Mouse (Mus musculus) kidney, embryonic 16.5 days (tissue): ENCODE measurements at regions not wholly inside any gene's neighbourhood (a gene's known extent, or its start where the extent isn't known, plus 50 kb on each side); places are given as distances from the start of the nearest gene placed in this dataset.

Experiments
- ATAC-seq: fragments of 200-750 bp; cut with Nextera tagmentation; 2 replicates; pipeline ENCODE4 v1.8.0; 2017; ENCODE audit warnings: moderate TSS enrichment; ENCODE audit not compliant: low FRiP score, low TSS enrichment
- H3K27ac ChIP-seq: fragments of 300-500 bp; sonication (generic); 2 replicates; pipeline ENCODE4 v1.5.1; 2014; ENCODE audit warnings: low read length
- H3K27me3 ChIP-seq: fragments of 300-500 bp; sonication (generic); 2 replicates; pipeline ENCODE4 v1.6.1; 2014; ENCODE audit warnings: low read length, control low read depth, mixed read lengths; ENCODE audit not compliant: insufficient read depth
- H3K36me3 ChIP-seq: fragments of 300-500 bp; sonication (generic); 2 replicates; pipeline ENCODE4 v1.6.1; 2014; ENCODE audit warnings: low read length, control low read depth, mixed read lengths; ENCODE audit not compliant: insufficient read depth
- H3K4me1 ChIP-seq: fragments of 300-500 bp; sonication (generic); 2 replicates; pipeline ENCODE4 v1.6.1; 2014; ENCODE audit warnings: low read length, control low read depth, mixed read lengths; ENCODE audit not compliant: insufficient read depth
- H3K4me2 ChIP-seq: fragments of 300-500 bp; sonication (generic); replicated peaks from 2 replicates; pipeline ENCODE4 v1.6.1; 2014; ENCODE audit warnings: low read depth, low read length
- H3K4me3 ChIP-seq: fragments of 300-500 bp; sonication (generic); 2 replicates; pipeline ENCODE4 v1.5.1; 2014; ENCODE audit warnings: mild to moderate bottlenecking, low read length
- H3K9ac ChIP-seq: fragments of 300-500 bp; sonication (generic); replicated peaks from 2 replicates; pipeline ENCODE4 v1.6.1; 2014; ENCODE audit warnings: low read length
- H3K9me3 ChIP-seq: fragments of 300-500 bp; sonication (generic); 2 replicates; pipeline ENCODE4 v1.6.1; 2016; ENCODE audit warnings: low read length, control low read depth
- WGBS: fragments of 180-500 bp; shearing (Covaris S2); extraction: QIAGEN DNeasy Blood & Tissue Kit; methylation state at CpG from one replicate; pipeline ENCODE4 v1.1.7; 2014; 5-methylcytosine and 5-hydroxymethylcytosine counted together

DNA sequence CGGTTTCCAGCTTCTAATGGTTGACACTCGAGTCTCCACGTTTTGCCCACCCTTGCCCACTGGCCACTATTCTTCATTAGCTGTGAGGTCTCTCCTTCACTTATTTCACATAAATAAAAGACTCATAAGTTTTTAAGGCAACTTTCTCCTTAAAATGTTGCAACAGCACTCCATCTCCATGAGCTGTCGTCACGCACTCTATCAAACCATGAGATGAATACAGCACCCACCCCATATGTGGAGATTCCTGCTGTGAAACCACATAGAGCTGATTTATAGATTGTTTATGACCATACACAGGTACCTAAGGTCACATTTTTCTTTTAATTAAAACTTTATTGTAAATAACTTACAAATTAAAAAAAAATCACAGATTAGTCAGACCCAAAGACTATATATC lies 117.5 kb upstream of the Qrfpr start:
- Histone ChIP-seq H3K9ac (no peak overlapping the region), H3K4me1 (no peaks in the 10 kb centered on the region), H3K27ac (no peak overlapping the region), H3K36me3 (no peaks in the 10 kb centered on the region), H3K4me3 (no peak overlapping the region), H3K4me2 (no peak overlapping the region), H3K27me3 (no peaks in the 10 kb centered on the region), H3K9me3 (no peaks in the 10 kb centered on the region)
- WGBS = 89% methylated on average over 5 of the region's 5 CpGs
- ATAC-seq = no peak

DNA sequence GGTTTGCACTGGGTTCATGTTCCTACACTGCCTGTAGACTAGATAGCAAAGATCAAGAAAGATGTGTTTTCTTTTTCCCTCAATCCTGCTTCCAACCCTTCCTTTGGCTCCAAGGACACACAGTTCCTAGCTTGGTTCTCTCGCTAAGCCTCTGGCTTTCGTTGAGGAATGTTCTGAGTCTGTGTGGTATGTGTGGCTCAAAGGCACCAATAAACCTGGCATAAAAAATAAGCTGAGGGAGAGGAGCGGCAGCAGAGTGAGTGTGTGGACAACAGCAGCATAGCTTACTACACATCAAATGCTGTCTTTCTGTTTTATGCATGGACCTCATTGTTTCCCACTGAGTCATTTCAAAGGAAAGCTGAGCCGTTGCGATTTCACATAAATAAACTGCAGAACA lies 112.2 kb upstream of the Qrfpr start:
- no peak for ATAC-seq
- WGBS = 75% methylated on average over 5 of the region's 5 CpGs
- no peaks in the 10 kb centered on the region for H3K27me3 ChIP-seq

DNA sequence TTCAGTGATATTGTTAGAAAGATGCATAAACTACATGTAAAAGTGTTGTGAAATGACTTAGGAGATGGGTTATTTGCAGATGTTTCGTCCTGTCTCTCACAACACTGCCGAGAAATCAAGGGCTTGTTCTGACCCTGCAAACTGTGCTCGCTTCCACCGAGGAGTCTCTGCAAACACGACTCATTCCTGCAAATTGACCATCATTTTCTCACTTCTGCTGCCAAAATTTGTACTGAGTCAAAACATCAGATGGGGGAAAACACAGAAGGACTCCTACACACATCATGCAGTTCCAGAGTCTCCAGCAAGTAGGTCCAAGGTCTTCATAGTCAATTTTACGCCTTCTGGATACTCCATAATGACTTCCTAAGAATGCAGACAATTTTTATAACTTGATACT lies 109.9 kb upstream of the Qrfpr start:
- no peaks in the 10 kb centered on the region for H3K27me3 ChIP-seq
- no peak overlapping the region for H3K27ac ChIP-seq
- H3K4me3 ChIP-seq = no peak overlapping the region
- no peaks in the 10 kb centered on the region for H3K9me3 ChIP-seq
- no peak overlapping the region for H3K9ac ChIP-seq
- no peak overlapping the region for H3K4me2 ChIP-seq
- no peak for ATAC-seq
- 85% methylated on average over 6 of the region's 6 CpGs for WGBS
- no peaks in the 10 kb centered on the region for H3K4me1 ChIP-seq
- no peaks in the 10 kb centered on the region for H3K36me3 ChIP-seq

More for the DNA sequence above, 112.2 kb upstream of the Qrfpr start:
- no peak overlapping the region for H3K4me3 ChIP-seq
- H3K4me2 ChIP-seq = no peak overlapping the region
- H3K4me1 ChIP-seq = no peaks in the 10 kb centered on the region
- no peaks in the 10 kb centered on the region for H3K9me3 ChIP-seq
- no peak overlapping the region for H3K27ac ChIP-seq
- no peak overlapping the region for H3K9ac ChIP-seq
- no peaks in the 10 kb centered on the region for H3K36me3 ChIP-seq

DNA sequence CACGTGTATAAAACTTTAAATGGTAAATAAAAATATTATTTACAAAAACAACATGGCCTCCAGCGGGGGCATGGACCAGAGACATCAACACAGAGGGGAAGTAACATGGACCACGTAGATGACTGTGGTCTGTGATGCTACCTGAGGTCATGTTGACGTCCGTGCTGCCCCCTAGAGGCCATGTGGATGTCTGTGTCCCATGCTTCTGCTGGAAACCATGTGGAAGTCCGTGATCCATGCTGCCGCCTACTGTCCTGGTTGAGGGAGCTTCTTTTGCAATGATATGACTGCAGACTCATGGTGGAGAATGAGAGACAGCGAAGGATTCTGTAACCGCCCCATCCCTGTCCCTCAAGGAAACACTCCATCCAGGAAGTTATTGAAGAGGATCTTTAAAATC lies 108.5 kb upstream of the Qrfpr start:
- Histone ChIP-seq H3K36me3 (no peaks in the 10 kb centered on the region), H3K9ac (no peak overlapping the region), H3K4me2 (no peak overlapping the region), H3K9me3 (no peaks in the 10 kb centered on the region), H3K4me3 (no peak overlapping the region), H3K4me1 (no peaks in the 10 kb centered on the region), H3K27ac (no peak overlapping the region), H3K27me3 (no peaks in the 10 kb centered on the region)
- WGBS = 45% methylated on average over 9 of the region's 9 CpGs
- no peak for ATAC-seq

DNA sequence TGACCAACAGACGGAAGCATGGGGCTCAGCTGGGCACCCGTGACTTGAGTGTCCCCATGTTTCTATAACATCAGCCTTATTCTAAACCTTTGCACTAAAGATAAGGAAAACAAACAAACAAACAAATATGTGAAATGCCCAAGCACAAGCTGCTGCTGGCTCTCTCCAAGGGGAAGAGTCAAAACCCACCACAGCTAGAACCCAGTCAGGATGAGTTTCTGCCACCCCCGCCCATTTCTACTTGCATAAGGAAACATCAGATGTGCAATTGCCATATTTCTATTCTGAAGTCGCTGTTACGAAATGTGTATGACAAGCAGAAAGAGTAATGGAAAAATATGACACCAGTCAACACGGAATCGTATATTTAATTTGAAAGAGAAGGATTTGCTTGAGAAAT lies 107.5 kb upstream of the Qrfpr start:
- H3K36me3 ChIP-seq = no peaks in the 10 kb centered on the region
- no peak for ATAC-seq
- H3K27me3 ChIP-seq = no peaks in the 10 kb centered on the region
- H3K27ac ChIP-seq = no peak overlapping the region
- WGBS = 85% methylated on average over 7 of the region's 7 CpGs
- no peaks in the 10 kb centered on the region for H3K9me3 ChIP-seq
- no peaks in the 10 kb centered on the region for H3K4me1 ChIP-seq
- no peak overlapping the region for H3K4me3 ChIP-seq
- no peak overlapping the region for H3K4me2 ChIP-seq
- H3K9ac ChIP-seq = no peak overlapping the region

DNA sequence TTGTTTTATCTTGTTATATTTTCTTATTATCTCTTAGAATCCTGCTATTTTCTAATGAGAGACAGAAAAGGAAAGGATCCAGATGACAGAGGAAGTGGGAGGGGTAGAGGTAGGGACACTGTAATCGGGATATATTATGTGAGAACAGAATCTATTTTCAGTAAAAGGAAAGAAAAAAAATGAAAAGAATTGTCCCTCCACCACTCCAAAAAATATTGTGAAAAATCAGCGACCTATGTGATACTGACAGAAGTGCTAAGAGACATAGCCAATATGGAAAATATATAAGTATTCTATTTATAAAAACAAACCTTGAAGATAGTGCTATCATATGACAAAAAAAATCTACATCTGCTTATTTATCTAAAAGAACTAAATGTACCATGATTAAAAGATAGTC lies 106.8 kb upstream of the Qrfpr start:
- H3K36me3 ChIP-seq = no peaks in the 10 kb centered on the region
- WGBS = 65% methylated on average over 2 of the region's 2 CpGs
- H3K4me1 ChIP-seq = no peaks in the 10 kb centered on the region
- H3K27ac ChIP-seq = no peak overlapping the region
- no peak overlapping the region for H3K4me3 ChIP-seq
- H3K9me3 ChIP-seq = no peaks in the 10 kb centered on the region
- H3K27me3 ChIP-seq = no peaks in the 10 kb centered on the region
- H3K9ac ChIP-seq = no peak overlapping the region
- no peak overlapping the region for H3K4me2 ChIP-seq
- no peak for ATAC-seq

DNA sequence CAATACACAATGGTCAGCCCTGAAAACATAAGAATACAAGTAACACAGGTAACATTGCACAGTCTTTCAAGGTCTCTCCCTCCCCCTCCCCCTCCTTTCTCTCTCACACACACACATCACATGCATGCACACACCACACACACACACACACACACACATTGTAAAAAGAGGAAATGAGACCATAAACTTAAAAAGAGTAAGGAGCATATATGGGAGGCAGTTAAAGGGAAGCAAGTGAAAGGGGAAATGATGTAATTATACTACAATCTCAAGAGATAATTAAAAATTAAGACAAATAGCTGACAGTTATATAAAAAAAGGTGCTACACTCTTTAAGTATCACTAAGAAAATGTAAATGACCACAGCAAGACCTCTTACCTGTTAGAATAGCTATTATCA lies 96.5 kb upstream of the Qrfpr start:
- Histone ChIP-seq H3K4me2 (no peak overlapping the region), H3K9me3 (no peaks in the 10 kb centered on the region), H3K36me3 (no peaks in the 10 kb centered on the region), H3K4me3 (no peak overlapping the region), H3K9ac (no peak overlapping the region), H3K27ac (no peak overlapping the region), H3K27me3 (no peaks in the 10 kb centered on the region), H3K4me1 (no peaks in the 10 kb centered on the region)
- no peak for ATAC-seq

DNA sequence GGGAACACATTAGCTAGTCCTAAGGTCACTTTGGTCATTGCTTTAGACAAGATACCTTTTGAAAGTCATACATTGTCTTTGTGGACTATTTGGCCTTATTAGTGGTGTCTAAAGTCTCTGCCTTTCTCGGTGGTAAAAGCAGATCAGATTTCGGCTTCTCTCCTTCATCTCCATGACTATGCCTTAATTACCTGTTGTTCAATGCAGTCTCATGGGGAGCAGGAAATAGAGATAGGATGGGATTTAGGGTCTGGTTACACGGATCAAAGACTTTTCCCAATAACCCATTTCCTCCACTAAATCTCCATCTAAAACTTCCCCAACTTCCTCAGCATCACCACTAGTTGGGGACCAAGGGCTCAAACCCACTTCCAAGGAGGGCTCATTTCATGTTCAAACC lies 89.2 kb upstream of the Qrfpr start:
- H3K27ac ChIP-seq = no peak overlapping the region
- no peaks in the 10 kb centered on the region for H3K36me3 ChIP-seq
- 0 out of 2 replicates have a peak, but pooled peaks cover 5% of the 10 kb centered on the region for H3K4me1 ChIP-seq
- H3K4me2 ChIP-seq = no peak overlapping the region
- no peaks in the 10 kb centered on the region for H3K9me3 ChIP-seq
- no peak overlapping the region for H3K9ac ChIP-seq
- H3K4me3 ChIP-seq = no peak overlapping the region
- H3K27me3 ChIP-seq = no peaks in the 10 kb centered on the region
- ATAC-seq = no peak
- 6% methylated on average over 3 of the region's 3 CpGs for WGBS

DNA sequence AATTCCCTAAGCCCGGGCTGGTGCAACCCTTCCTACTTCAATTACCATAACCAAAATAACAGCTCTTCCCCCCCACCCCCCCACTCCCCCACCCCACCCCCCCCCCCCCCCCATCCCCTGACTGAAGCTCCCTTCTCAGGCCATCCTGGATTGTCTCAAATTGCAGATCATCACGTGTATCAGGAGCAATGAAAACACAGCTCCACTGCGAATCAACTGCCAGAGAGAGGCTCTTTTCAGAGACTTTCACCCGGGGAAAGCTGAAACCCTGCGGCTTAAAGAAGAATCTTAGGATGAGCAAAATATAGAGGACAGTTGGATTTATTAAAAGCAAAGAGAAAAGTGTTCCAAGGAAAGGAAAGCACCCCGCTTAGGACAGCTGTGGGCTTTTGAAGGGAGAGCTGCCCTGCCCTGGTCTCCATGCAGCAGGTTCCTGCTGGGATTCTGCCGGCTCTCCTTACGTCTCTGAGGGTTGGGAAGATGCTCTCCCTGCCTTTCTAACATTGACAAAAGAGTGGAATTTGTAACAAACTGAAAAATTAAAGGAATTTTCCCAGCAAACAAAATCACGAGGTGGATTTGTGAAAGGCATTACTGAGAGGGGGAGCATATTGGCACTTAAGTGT lies 88.6 kb upstream of the Qrfpr start:
- Histone ChIP-seq H3K4me1 (0 out of 2 replicates have a peak, but pooled peaks cover 5% of the 10 kb centered on the region), H3K27ac (no peak overlapping the region), H3K9ac (no peak overlapping the region), H3K27me3 (no peaks in the 10 kb centered on the region), H3K9me3 (no peaks in the 10 kb centered on the region), H3K4me2 (peak overlapping the region; percentile 24), H3K36me3 (no peaks in the 10 kb centered on the region), H3K4me3 (no peak overlapping the region)
- WGBS = 3% methylated on average over 9 of the region's 9 CpGs
- ATAC-seq = peak; percentile 67; the same call in 1 of the 2 replicates

DNA sequence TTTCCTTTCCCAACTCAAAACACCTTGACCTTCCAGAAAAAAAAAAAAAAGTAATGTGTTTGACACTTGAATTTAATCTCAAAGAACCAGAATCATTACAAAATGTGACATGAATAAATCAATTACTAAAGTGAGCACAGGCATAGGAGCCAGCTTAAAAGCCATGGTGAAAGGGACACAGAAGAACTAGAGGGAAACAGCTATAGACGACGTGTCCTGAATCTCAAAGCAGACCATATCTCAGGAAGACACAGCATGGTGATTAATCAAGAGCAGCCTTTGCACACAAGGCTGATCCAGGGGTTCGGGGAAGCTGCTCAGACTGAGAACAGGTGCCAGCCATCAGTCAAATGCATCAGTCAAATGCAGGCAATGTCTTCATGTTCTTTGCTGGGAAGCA lies 74.7 kb upstream of the Qrfpr start:
- no peak for ATAC-seq
- no peak overlapping the region for H3K27ac ChIP-seq
- H3K4me1 ChIP-seq = no peaks in the 10 kb centered on the region
- H3K9ac ChIP-seq = no peak overlapping the region
- H3K27me3 ChIP-seq = no peaks in the 10 kb centered on the region
- no peaks in the 10 kb centered on the region for H3K36me3 ChIP-seq
- WGBS = 69% methylated on average over 3 of the region's 3 CpGs
- no peak overlapping the region for H3K4me2 ChIP-seq
- no peaks in the 10 kb centered on the region for H3K9me3 ChIP-seq
- no peak overlapping the region for H3K4me3 ChIP-seq
